Mouse (Mus musculus): Measurements from ENCODE around the gene Atp11c.

The Atp11c gene

DNA sequence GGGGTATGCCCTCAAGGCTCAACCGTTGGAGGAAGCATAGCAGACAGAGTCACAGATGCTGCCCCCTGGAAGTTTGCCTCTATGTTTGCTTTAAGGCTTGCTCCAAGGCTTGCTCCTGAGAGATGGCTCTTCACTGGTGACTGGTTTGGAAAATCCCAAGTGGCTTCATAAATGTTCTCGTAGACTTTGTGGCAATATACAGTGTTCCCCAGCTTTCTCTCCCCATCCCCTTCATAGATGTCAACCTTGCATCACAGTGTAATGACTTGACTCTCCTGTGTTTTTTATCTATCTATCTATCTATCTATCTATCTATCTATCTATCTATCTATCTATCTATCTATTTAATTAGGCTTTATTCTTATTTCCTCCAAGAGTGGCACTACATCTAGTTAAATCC, at the start of gene Atp11c:
Gene Atp11c (minus strand): TSS at position 101 of the 400 bp plus-strand sequence.
- DNase-seq (ENCODE audit: low read depth, low spot score), result no peak

DNA sequence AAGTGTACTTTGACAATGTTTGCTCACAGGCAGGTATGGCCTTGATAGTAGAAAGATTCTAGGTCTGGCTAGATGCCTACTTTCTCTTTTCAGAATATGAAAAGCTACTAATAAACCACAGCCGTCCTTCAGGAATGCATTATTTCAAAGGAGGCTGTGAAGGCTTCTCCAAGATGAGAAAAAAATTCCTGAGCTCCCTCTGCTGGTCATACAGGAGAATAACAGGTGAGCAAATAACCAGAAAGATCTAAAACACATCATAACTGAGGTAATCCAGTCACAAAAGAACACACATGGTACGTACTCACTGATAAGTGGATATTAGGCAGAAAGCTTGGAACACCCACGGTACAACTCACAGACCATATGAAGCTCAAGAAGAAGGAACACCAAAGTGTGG, 16.7 kb upstream of the Atp11c start:
- no peak for DNase-seq (ENCODE audit: low read depth, low spot score)

DNA sequence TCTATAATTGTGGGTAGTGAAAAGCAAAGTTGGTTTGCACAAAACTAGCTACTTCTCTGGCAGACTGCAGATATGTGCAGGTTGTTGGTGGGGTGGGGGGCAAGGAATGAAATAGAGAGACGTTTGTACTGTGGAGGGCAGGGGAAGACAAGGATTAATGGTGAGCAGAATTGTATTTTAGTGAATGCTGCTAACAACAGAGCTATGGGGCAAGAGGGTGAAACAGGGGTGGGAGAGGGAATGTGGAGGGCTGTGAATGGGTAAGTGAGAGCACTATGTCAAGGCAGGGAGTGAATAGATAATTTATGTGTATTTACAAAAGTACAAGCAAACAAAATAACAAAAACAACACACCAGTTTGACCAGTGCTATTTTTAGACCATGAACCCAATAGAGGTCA, 22.0 kb downstream of the Atp11c start:
- no peak for DNase-seq (ENCODE audit: low read depth, low spot score)

DNA sequence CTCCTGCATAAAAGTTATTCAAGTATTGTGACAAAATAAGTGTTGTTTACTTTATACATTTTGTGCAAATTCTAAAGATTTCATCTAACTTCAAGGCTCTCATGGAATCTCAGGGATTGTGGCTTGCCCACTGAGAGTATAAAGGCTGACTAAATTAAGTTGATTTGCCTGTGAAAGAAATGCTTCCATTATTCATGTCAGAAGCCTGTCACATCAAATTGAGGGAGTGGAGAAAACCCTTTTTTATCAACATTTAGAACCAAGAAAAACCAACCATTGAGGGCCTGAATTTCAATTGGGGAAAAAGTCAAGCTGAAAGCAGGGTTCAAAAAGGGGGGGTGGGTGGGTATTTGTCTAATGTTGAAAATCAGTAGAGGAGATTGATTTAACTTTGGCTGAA, 23.5 kb downstream of the Atp11c start:
- DNase-seq (ENCODE audit: low read depth, low spot score), result no peak

- no peak for DNase-seq (ENCODE audit: low read depth, low spot score)
Observed at GRCm38 (mm10) chrX:60555242-60555641, 37.3 kb downstream of the Atp11c start.

GRCm38 (mm10) chrX:60547444-60548304, 44.8 kb downstream of the Atp11c start:
- DNase-seq (ENCODE audit: low read depth, low spot score), result no peak

DNA sequence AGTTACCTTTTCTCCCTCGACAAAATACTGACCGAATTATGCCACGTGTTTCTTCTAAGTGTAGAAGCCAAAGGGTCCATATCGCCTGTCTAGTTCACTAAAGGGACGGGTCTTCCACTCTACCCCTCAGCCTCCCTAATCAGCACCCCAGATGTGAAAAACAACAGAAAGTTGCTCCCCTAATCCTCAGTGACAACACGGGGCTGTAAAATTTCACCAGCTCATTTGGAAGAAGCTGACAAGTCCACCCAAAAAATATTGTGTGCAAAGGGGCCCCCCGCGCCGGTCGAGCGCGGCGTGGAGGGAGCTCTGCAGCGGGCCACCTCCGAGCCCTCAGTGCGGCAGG, 45.4 kb downstream of the Atp11c start:
- no peak for DNase-seq (ENCODE audit: low read depth, low spot score)

- DNase-seq (ENCODE audit: low read depth, low spot score), result no peak
Observed at GRCm38 (mm10) chrX:60545906-60546305, 46.6 kb downstream of the Atp11c start.

- DNase-seq (ENCODE audit: low read depth, low spot score), result no peak
Observed at GRCm38 (mm10) chrX:60545444-60545843, 47.1 kb downstream of the Atp11c start.

DNA sequence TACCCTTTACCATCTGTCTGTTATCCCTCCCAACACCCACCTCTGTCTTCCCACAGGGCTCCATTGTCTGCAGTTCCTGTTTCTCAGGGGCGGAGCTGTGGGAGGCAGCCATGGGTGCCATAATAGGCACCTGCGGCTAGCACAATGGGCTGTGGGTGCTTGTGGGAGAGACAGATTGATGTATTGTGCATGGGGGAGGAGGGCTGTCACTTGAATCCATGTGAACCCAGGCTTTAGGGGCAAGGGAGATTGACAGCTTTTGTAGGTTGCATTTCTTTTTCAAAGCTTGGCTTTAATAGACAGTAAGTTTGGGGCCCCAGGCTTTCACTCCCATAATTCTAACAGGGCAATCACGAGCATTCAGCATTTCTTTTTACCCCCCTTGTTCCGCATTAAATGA, 48.4 kb downstream of the Atp11c start:
- DNase-seq (ENCODE audit: low read depth, low spot score), result no peak

- no peak for DNase-seq (ENCODE audit: low read depth, low spot score)
Observed at GRCm38 (mm10) chrX:60542901-60543300, 49.6 kb downstream of the Atp11c start.

DNA sequence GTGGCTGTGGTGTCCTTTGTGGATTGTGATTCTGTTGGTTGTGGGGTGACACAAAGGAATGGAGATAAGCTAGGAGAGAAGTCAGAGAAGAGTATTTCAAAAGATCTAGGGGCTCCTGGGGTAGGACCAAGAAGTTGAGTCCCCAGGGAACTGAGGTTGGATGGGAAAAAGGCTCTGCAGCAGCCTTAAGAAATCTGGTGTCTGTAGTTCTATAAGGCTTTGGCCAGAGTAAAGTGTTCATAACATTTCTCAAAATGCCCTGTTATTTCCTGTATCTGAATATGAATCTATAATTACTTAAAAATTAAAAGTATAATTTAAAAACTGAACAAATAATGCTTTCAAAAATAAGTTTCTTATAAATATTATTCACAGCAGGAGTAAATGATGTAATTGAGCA, 53.3 kb downstream of the Atp11c start, which contains the start of gene Gm7073:
Gene Gm7073 (minus strand): TSS at position 101 of the 400 bp plus-strand sequence.
- no peak for DNase-seq (ENCODE audit: low read depth, low spot score)

GRCm38 (mm10) chrX:60503995-60504394, 88.5 kb downstream of the Atp11c start:
- DNase-seq (ENCODE audit: low read depth, low spot score), result no peak

- no peak for DNase-seq (ENCODE audit: low read depth, low spot score)
Observed at GRCm38 (mm10) chrX:60497750-60498149, 94.7 kb downstream of the Atp11c start.

DNA sequence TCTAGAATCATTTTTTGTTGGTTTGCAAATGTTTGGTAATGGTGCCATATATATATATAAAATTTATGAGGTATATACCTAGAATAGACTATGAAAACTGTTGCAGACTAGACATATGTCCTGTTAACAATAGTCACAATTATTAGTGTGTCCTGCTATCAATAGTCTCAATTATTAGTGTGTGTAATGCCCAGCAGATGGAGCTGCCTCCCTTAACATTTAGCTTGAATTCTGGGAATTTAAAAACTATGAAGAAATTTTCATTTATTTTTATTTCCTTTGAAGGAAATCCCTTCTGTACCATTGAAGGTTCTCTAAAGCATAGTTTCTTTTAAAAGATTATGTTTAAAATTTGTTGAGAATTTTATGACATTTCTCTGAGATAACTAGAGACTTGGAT, 97.2 kb downstream of the Atp11c start:
- no peak for DNase-seq (ENCODE audit: low read depth, low spot score)

- no peak for DNase-seq (ENCODE audit: low read depth, low spot score)
Observed at GRCm38 (mm10) chrX:60463786-60464185, 128.7 kb downstream of the Atp11c start.

DNA sequence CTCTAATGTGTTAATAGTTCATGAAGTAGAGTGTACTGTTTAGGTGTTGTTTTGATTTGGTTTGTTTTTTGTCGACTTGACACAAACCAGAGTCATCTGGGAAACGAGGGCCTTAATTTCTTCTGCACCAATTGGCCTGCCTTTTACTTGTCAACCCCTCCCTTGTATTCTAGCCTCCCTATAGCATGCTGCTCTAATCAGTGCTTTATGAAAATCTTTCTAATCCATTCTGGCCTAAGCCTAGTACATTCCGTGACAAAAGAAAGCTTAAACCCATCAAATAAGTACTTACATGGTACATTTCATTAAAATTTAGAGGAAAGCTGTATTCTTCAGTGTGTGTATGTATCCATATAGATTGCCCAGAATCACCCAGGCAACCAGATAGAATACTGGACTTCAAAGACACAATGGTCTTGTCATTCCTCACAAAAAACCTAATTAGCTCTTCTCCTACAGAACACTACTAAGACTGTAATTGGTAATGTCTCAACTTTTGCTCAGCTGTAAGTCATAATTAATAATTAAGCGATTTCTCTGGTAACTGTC, 177.9 kb downstream of the Atp11c start:
- DNase-seq (ENCODE audit: low read depth, low spot score), result no peak

DNA sequence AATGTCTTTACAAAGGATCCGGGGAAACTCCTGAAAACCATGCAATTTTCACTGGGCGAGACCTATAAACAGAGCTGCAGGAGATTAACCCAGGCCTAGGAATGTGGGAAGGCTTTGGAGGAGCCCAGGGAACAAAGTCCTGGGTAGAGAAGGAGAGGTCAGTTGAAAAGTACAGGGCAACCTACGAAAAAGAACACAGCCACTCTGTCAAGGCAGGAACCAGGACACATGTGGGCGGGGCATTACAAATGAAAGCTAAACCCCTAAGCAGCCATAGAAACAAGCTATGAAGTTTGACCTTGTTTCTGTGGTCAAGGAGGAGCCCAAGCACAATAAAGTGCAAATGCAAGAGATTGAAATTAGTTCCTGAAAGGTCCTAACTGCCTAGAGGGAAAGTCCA, 186.8 kb downstream of the Atp11c start:
- no peak for DNase-seq (ENCODE audit: low read depth, low spot score)

GRCm38 (mm10) chrX:60404668-60405044, 187.8 kb downstream of the Atp11c start:
- DNase-seq (ENCODE audit: low read depth, low spot score), result peak; percentile 70

DNA sequence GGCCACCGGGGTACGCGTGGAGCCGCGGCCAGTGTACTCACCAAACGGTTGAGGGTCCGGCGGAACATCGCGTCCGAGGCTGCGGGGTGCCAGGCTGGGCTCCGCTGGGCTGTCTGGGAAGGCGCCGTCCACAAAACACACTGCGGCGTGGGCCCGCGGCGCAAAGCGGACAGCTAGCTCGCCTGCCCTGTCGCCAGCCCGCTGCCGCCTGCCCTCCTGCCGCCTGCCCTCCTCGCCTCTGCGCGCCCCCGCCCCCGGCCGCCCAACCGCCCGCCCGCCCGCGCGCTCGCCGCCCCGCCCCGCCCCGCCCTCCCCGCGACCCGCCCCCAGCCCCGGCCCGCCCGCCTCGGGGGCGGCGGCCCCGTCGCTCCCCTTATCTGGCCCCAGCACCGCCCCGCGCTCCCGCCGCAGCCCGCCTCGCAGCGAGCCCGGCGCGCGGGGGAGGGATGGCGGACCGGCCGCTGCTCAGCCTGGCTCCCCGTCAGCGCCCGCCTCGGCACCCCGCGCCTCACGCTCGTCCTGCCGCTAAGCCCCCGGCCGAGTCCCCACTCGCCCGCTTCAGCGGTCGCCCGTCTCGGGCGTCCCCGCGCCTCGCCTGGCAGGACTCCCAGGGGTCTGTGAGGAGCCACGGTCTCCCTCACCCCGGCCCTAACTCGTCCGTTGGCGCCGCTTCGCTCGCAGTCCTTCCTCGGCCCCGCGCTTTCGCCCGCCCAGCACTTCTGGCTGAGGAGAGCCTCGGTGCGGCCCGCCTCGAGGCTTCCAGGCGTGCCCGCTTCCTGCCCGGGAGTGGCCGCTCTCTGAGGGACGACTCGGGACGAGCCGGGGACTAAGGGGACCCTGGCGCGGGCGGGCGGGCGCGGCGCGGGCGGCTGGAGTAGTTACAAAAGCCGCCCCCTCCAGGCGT, 188.5 kb downstream of the Atp11c start:
- DNase-seq (ENCODE audit: low read depth, low spot score), result peak; percentile 47

DNA sequence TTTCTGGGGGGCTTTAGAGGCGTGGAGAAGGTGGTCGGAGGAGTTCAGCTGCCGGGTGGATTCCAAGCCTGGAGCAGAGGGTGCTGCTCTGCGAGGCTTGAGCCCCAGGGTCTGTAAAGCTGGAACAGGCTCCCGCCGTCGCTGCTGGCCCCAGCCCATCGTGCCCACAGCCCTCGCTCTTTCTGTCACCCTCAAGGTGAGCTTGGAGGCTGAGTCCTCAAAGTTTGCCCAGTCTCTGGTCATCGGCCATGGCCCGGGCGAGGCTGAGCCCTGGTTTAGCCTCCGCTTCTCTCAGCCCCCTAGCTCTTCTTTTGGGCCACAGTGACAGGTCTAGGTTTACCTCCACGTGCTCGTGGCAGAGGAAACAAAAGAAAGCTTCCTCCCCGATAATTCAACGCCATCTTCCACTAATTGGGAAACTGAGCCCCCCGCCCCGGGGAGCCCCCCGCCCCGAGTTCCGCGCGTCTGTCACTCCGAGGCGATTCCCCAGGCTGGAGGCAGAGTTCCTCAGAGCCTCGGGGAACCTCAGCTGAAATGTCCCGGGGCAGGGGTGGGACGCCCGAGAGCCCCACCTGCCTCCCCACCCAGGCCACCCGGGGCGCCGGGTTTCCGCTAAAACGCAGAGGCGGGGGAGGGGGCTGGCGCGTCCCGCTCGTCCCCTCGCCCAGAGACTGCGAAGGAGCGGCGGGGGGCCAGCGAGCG, 189.3 kb downstream of the Atp11c start:
- DNase-seq (ENCODE audit: low read depth, low spot score), result no peak

- DNase-seq (ENCODE audit: low read depth, low spot score), result no peak
Observed at GRCm38 (mm10) chrX:60394292-60394691, 198.2 kb downstream of the Atp11c start.
